Mouse (Mus musculus) embryonic facial prominence, embryonic 12.5 days (tissue): ENCODE data around the gene Asphd1. TPM values are rescaled to one million over a fixed set of nuclear protein-coding genes. Genes with fewer than 3 reads are reported as not detected.

Experiments
- ATAC-seq: fragments of 200-750 bp; cut with Nextera tagmentation; 2 replicates; pipeline ENCODE4 v1.8.0; 2017; ENCODE audit not compliant: insufficient number of reproducible peaks, insufficient read depth, low FRiP score, low TSS enrichment
- H3K27ac ChIP-seq: fragments of 300-500 bp; sonication (generic); 2 replicates; pipeline ENCODE4 v1.5.1; 2016; ENCODE audit warnings: mild to moderate bottlenecking
- H3K27me3 ChIP-seq: fragments of 300-500 bp; sonication (generic); 2 replicates; pipeline ENCODE4 v1.6.1; 2016; ENCODE audit warnings: mild to moderate bottlenecking, moderate library complexity
- H3K36me3 ChIP-seq: fragments of 300-500 bp; sonication (generic); 2 replicates; pipeline ENCODE4 v1.6.1; 2016; ENCODE audit warnings: mild to moderate bottlenecking
- H3K4me1 ChIP-seq: fragments of 300-500 bp; sonication (generic); 2 replicates; pipeline ENCODE4 v1.6.1; 2016
- H3K4me2 ChIP-seq: fragments of 300-500 bp; sonication (generic); replicated peaks from 2 replicates; pipeline ENCODE4 v1.6.1; 2016; ENCODE audit warnings: mild to moderate bottlenecking, moderate library complexity
- H3K4me3 ChIP-seq: fragments of 300-500 bp; sonication (generic); 2 replicates; pipeline ENCODE4 v1.5.1; 2016; ENCODE audit warnings: mild to moderate bottlenecking
- H3K9ac ChIP-seq: fragments of 300-500 bp; sonication (generic); 2 replicates; pipeline ENCODE4 v1.6.1; 2016; ENCODE audit warnings: mild to moderate bottlenecking, moderate library complexity
- H3K9me3 ChIP-seq: fragments of 300-500 bp; sonication (generic); 2 replicates; pipeline ENCODE4 v1.6.1; 2016; ENCODE audit warnings: mild to moderate bottlenecking, moderate library complexity
- WGBS: fragments of 180-500 bp; shearing (Covaris S2); methylation state at CpG from one replicate; pipeline ENCODE4 v1.1.7; 2016; 5-methylcytosine and 5-hydroxymethylcytosine counted together
- polyA plus RNA-seq: library from polyadenylated mRNA; unstranded; fragments of >200 nt; fragmentation: Nextera tagmentation; extraction: Ambion mirVana; gene quantifications from 2 replicates; pipeline ENCODE4 v1.2.1, GENCODE M21; 2016

Gene Asphd1
- polyA plus RNA-seq, result 0.55 and 0.77 TPM in 2 replicates

DNA sequence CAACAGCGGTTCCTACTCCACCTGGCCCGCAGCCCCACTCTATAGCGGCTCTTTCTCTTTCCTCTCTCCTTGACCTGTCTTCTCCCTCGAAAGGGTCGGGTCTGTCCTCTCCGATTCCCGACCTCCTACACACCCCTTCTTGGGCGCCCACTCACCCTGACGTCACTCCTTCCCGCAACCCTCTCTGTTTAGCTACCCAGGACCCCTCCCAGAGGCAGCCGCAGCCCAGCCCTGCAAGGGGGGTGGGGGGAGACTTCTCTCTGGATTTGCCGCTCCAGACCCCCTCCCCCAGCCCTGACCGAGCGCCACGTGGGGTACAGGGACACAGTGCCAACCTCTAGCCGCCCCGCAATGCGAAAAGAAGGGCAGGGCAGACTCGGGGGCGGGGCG lies at the start of gene Asphd1:
Asphd1 (minus strand) TSS at position 180 of the 390 bp plus-strand sequence.
- Histone ChIP-seq H3K4me2 (peak within 1 kb of the TSS; percentile 98), H3K9ac (0 out of 2 replicates have a peak within 1 kb of the TSS, but pooled peaks have one; percentile 21), H3K36me3 (peaks cover 8% of the 10 kb centered on the region), H3K27me3 (peaks cover 39% of the 10 kb centered on the region), H3K27ac (no peak within 1 kb of the TSS), H3K4me1 (peaks cover 10% of the 10 kb centered on the region; the same call in 1 of the 2 replicates), H3K4me3 (peak within 1 kb of the TSS; percentile 42), H3K9me3 (no peaks in the 10 kb centered on the region)
- 1% methylated on average over 21 of the region's 21 CpGs for WGBS
- ATAC-seq, result peak; percentile 64

DNA sequence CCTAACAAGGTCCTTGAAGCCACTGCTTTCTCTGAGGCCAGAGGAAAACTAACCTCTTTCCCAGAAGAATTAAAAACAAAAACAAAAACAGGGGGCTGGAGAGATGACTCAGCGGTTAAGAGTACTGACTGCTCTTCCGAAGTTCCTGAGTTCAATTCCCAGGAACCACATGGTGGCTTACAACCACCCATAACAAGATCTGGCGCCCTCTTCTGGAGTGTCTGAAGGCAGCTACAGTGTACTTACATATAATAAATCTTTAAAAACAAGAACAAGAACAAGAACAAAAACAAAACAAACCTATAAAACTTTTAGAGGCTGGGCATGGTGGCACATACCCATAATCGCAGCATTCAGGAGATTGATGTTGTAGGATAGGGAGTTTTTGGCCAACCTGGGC lies 47.1 kb upstream of the Asphd1 start:
- no peaks in the 10 kb centered on the region for H3K27me3 ChIP-seq
- ATAC-seq, result no peak
- H3K36me3 ChIP-seq, result no peaks in the 10 kb centered on the region; the same call in 1 of the 2 replicates
- H3K4me2 ChIP-seq, result no peak overlapping the region
- H3K27ac ChIP-seq, result no peak overlapping the region
- H3K4me3 ChIP-seq, result no peak overlapping the region
- 74% methylated on average over 4 of the region's 4 CpGs for WGBS
- no peak overlapping the region for H3K9ac ChIP-seq
- 0 out of 2 replicates have a peak, but pooled peaks cover 3% of the 10 kb centered on the region for H3K9me3 ChIP-seq
- H3K4me1 ChIP-seq, result no peaks in the 10 kb centered on the region

DNA sequence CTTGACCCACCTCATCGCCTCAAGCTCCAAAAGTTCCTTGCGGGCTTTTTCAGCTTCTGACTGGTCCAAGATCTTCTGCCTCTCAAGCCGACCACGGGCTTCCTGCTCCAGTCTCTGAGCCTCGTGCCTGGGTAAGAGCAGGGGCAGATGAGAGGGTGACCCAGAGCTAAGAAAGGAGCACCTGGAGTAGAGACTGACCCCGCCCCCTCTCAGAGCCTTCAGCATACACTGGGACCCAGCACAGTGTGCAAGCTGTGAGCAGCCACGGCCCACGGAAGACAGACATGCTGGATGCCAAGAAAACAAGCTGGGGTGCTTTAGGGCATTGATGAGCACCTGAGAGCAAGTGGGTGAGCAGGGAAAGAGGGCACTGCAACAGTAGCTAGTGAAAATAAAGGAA lies 39.4 kb upstream of the Asphd1 start:
- no peak for ATAC-seq
- Histone ChIP-seq H3K36me3 (no peaks in the 10 kb centered on the region), H3K4me2 (no peak overlapping the region), H3K27ac (no peak overlapping the region), H3K9ac (no peak overlapping the region), H3K27me3 (no peaks in the 10 kb centered on the region), H3K4me1 (0 out of 2 replicates have a peak, but pooled peaks cover 3% of the 10 kb centered on the region), H3K9me3 (no peaks in the 10 kb centered on the region), H3K4me3 (no peak overlapping the region)
- WGBS, result 73% methylated on average over 8 of the region's 8 CpGs

DNA sequence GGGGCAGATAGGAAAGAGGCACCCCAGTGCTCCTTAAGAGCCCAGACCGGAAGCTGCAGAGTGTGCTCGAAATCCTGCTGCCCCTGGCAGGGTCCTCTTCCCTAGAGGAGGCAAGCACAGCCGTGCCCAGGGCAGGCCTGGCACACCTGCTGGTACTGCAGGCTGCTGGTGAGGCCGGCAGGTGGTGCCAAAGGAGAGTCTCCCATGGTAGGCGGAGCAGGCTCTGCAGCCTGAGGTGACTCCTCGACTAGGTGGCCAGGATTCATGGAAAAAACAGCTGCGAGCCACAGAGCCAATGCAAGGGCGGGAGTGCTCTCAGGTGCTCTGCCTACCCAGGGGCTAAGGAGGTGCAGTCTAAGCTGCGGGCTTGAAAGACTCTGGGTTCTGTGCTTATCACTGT lies 36.9 kb upstream of the Asphd1 start:
- ATAC-seq, result no peak
- H3K36me3 ChIP-seq, result 0 out of 2 replicates have a peak, but pooled peaks cover under 1% of the 10 kb centered on the region
- no peak overlapping the region for H3K27ac ChIP-seq
- H3K9ac ChIP-seq, result no peak overlapping the region
- no peak overlapping the region for H3K4me2 ChIP-seq
- H3K4me3 ChIP-seq, result no peak overlapping the region
- no peaks in the 10 kb centered on the region for H3K27me3 ChIP-seq
- H3K4me1 ChIP-seq, result 0 out of 2 replicates have a peak, but pooled peaks cover 3% of the 10 kb centered on the region
- WGBS, result 41% methylated on average over 9 of the region's 9 CpGs
- no peaks in the 10 kb centered on the region for H3K9me3 ChIP-seq

DNA sequence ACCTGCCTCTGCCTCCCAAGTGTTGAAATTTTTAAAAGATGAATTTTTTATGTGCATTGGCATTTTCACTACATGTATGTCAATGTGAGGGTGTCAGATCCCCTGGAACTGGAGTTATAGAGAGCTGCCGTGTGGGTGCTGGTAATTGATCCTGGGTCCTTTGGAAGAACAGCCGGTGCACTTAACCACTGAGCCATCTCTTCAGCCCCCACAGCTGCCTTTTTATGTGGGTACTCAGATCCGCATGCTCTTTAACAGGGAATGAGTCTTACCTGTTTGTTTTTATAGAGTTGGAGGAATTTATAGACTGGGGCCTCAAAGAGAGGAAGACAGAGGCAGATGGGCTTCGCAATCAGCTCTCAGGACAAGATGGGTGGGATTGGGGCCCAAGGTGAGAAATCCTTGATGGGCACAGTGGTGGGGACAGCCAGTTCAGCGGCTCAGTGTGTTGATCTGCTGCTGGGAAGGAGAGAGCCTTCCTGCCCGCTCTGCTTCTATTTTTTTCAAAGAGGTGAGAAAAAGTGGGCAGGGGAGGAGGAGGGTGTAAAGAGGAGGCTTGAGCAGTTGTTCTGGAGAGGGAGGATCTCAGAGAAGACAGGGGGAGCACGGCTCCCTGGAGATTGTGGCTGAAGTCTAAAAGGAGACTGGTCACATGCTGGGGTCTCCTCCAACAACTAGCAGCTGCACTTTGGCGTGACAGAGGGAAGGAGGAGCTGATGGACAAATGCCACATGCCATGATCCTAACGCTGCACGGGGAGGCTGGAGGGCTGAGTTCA lies 35.5 kb upstream of the Asphd1 start:
- Histone ChIP-seq H3K36me3 (peaks cover 13% of the 10 kb centered on the region), H3K27ac (no peak overlapping the region), H3K9ac (no peak overlapping the region), H3K9me3 (no peaks in the 10 kb centered on the region), H3K4me3 (no peak overlapping the region), H3K4me1 (0 out of 2 replicates have a peak, but pooled peaks cover 3% of the 10 kb centered on the region), H3K27me3 (no peaks in the 10 kb centered on the region), H3K4me2 (no peak overlapping the region)
- no peak for ATAC-seq
- WGBS, result 66% methylated on average over 10 of the region's 10 CpGs

DNA sequence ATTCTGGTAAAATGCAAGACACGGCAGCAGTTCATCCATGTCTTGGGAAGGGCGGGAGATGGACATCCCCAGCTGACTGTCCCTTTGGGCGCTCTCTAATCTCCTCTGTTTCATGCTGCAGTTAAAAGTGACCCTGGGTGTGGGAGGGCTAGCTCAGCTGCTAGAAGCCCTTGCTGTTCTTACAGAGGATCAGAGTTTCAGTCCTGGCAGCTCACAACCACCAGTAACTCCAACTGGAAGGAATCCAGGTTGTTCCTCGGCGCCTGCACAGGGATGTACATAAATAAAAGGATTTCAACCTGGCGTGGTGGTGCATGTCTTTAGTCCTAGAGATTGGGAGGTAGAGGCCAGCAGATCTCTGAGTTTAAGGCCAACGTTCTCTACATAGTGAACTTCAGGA lies 33.7 kb upstream of the Asphd1 start:
- ATAC-seq, result no peak
- Histone ChIP-seq H3K4me2 (no peak overlapping the region), H3K9me3 (no peaks in the 10 kb centered on the region), H3K4me3 (no peak overlapping the region), H3K36me3 (peaks cover 30% of the 10 kb centered on the region), H3K4me1 (0 out of 2 replicates have a peak, but pooled peaks cover 3% of the 10 kb centered on the region), H3K27ac (0 out of 2 replicates have a peak overlapping the region, but pooled peaks have one; percentile 30), H3K27me3 (no peaks in the 10 kb centered on the region), H3K9ac (no peak overlapping the region)
- WGBS, result 83% methylated on average over 7 of the region's 7 CpGs

- Histone ChIP-seq H3K27ac (no peak overlapping the region), H3K9ac (no peak overlapping the region), H3K9me3 (no peaks in the 10 kb centered on the region), H3K36me3 (peaks cover 33% of the 10 kb centered on the region), H3K4me1 (peaks cover 8% of the 10 kb centered on the region; the same call in 1 of the 2 replicates), H3K4me2 (no peak overlapping the region), H3K4me3 (no peak overlapping the region), H3K27me3 (no peaks in the 10 kb centered on the region)
- ATAC-seq, result no peak
- 92% methylated on average over 4 of the region's 4 CpGs for WGBS
Measured at GRCm38 (mm10) chr7:126982054-126982453, 32.7 kb upstream of the Asphd1 start.

GRCm38 (mm10) chr7:126981601-126982000 lies 32.2 kb upstream of the Asphd1 start:
- no peak for ATAC-seq
- Histone ChIP-seq H3K27ac (no peak overlapping the region), H3K4me3 (no peak overlapping the region), H3K27me3 (no peaks in the 10 kb centered on the region), H3K36me3 (peaks cover 33% of the 10 kb centered on the region), H3K4me2 (no peak overlapping the region), H3K9me3 (no peaks in the 10 kb centered on the region), H3K9ac (no peak overlapping the region), H3K4me1 (peaks cover 10% of the 10 kb centered on the region; the same call in 1 of the 2 replicates)
- WGBS, result 86% methylated on average over 2 of the region's 2 CpGs

DNA sequence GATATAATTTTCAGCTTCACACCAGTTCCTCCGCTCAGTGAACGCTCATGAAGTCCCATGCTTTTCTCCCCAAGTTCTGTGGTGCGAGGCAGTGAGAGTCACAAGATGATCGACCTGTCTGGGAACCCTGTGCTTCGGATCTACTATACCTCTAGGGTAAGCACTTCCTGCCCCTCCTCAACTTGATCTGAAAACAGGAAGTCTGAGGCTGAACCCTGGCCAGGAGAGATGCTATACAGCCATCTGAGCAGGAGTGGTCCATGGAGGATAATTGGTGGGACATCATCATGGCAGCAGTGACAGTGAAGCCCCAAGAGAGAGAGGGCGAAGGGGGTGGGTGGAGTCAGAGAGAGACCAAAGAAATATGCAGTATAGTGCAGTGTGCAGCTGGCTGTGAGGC lies 29.5 kb upstream of the Asphd1 start:
- H3K4me2 ChIP-seq, result no peak overlapping the region
- H3K9me3 ChIP-seq, result no peaks in the 10 kb centered on the region
- no peak overlapping the region for H3K4me3 ChIP-seq
- ATAC-seq, result no peak
- H3K36me3 ChIP-seq, result peaks cover 33% of the 10 kb centered on the region
- 95% methylated on average over 6 of the region's 6 CpGs for WGBS
- no peak overlapping the region for H3K27ac ChIP-seq
- H3K4me1 ChIP-seq, result peaks cover 10% of the 10 kb centered on the region; the same call in 1 of the 2 replicates
- H3K9ac ChIP-seq, result no peak overlapping the region
- H3K27me3 ChIP-seq, result no peaks in the 10 kb centered on the region

- Histone ChIP-seq H3K9me3 (no peaks in the 10 kb centered on the region), H3K27me3 (no peaks in the 10 kb centered on the region), H3K36me3 (peaks cover 33% of the 10 kb centered on the region), H3K4me3 (peak overlapping the region; percentile 100), H3K9ac (peak overlapping the region; percentile 98), H3K4me1 (peaks cover 10% of the 10 kb centered on the region; the same call in 1 of the 2 replicates), H3K27ac (peak overlapping the region; percentile 88; the same call in 1 of the 2 replicates), H3K4me2 (peak overlapping the region; percentile 73)
- 0 out of 2 replicates have a peak, but pooled peaks have one; percentile 1 for ATAC-seq
- 28% methylated on average over 14 of the region's 14 CpGs for WGBS
Measured at GRCm38 (mm10) chr7:126976878-126977459, 27.6 kb upstream of the Asphd1 start.

DNA sequence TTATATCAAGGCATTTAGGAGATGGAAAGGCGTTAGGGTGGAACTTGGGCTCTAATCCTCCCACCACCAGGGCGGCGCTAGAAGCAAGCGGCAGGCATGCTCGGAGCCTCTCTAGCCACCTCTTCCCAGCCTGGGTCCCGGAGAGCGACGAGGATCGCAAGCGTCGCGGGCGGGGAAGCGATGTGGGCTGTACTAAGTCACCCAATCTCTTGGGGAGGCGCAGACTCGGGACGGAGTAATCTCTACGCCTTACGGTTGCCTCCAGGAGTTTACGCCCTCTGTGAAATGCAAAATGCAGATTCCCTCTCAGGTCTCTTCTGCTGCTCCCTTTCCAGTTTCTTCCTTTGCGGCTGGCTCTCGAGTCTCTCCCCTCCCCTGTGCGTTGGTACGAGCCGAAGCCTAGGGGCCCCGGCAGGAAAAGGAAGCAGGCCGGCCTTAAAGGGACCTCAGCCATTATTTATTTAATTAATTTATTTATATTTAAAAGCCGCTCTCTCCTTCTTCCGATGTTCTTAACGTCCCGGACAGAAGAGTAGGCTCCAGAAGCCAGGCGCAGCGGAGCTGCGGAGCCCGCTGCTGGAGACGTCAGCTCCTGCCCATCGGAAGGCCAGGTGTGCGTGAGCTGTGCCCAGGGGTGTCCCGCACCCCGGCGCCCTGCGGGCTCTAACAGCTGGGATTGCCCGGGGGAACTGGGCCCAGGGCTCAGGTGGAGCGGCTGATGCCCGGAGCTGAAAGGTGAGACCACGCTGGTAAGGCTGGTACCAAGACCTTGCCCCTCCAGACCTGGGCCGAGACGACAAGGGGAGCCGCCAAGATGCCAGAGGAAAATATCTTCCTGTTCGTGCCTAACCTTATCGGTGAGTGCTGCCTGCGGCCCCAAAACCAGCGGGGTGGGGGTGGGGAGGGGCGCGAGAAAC lies 26.8 kb upstream of the Asphd1 start, which contains the start of gene Cdiptos:
Cdiptos (minus strand) TSS at position 149 of the 917 bp plus-strand sequence.
- WGBS, result under 1% methylated on average over 55 of the region's 55 CpGs
- Histone ChIP-seq H3K27me3 (no peaks in the 10 kb centered on the region), H3K36me3 (peaks cover 31% of the 10 kb centered on the region), H3K4me2 (peak within 1 kb of the TSS; percentile 73), H3K27ac (peak within 1 kb of the TSS; percentile 88), H3K4me3 (peak within 1 kb of the TSS; percentile 100), H3K9me3 (no peaks in the 10 kb centered on the region), H3K9ac (peak within 1 kb of the TSS; percentile 98), H3K4me1 (peaks cover 10% of the 10 kb centered on the region; the same call in 1 of the 2 replicates)
- ATAC-seq, result peak; percentile 92
